Mouse (Mus musculus): ENCODE data around the gene Tmem270.

DNA sequence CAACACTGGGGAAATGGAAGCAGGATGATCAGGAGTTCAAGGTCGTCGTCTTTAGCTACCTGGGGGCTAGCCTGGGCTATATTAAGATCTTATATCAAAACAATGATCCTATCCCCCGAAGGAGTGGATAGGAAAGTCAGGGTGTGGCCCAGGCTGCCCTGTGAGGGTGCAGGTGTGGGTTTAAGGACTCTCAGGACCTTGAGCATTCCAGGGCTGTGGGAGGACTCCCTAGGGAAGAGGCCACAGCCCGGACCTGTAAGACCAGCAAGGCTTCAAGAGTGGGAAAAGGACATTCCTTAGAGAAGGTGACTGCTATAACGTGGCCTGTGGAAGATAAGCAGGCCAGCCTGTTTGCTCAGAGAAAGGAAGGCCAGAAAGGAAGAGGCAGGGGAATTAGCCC is 37.6 kb upstream of the Tmem270 start:
- TF ChIP-seq EP300 (IDR thresholded peaks at IDR 0.05) (peak; percentile 76), CTCF (IDR thresholded peaks at IDR 0.05) (no peak)
